9 mouse cellular contexts compared by ENCODE assay signal in genomic region chrX:103109181-103109580, GRCm38 (mm10).
DNase-seq lines count a peak whose midpoint lies in the region; ATAC-seq and TF ChIP-seq lines count a peak whose summit lies in the region.
"Had no signal": no experiment of that assay in that cellular context is flagged by ENCODE, and none has a peak within 500 bp of the region (broad histone marks: within the 10 kb centered on the region; RNA-seq: fewer than 3 reads in every experiment).

No protein-coding gene starts in this region.

- no peak overlapping the region for H3K4me2 ChIP-seq in heart, postnatal 0 days (ENCODE audit: low read depth, low read length)
- no peak overlapping the region for H3K4me2 ChIP-seq in hindbrain, embryonic 16.5 days (ENCODE audit: low read length)
- no peak overlapping the region for H3K4me2 ChIP-seq in neural tube, embryonic 13.5 days

- no peak for ATAC-seq in heart, postnatal 0 days (ENCODE audit: insufficient read depth, low read depth)
- ATAC-seq in hindbrain, embryonic 16.5 days = peak; percentile 52
- ATAC-seq in neural tube, embryonic 13.5 days (ENCODE audit: low read depth) = 0 out of 2 replicates have a peak, but pooled peaks have one; percentile 32
- no peak for ATAC-seq in monocyte, adult 5-6 weeks (replicated peaks; ENCODE audit: insufficient number of reproducible peaks, low FRiP score, low TSS enrichment, poor library complexity, severe bottlenecking)

- peak; percentile 17 for DNase-seq in heart, postnatal 0 days (ENCODE audit: low spot score)
- DNase-seq in heart, adult 8-10 months (ENCODE audit: low spot score) = no peak
- DNase-seq in right cerebral cortex, postnatal 10 days (ENCODE audit: low spot score in 2 of 2) = peak; percentile 30 to 31
- no peak for DNase-seq in right cerebral cortex, postnatal 36 days (ENCODE audit: low spot score in 2 of 2)
- DNase-seq in adrenal gland, adult 18-20 months (ENCODE audit: low spot score in 2 of 2) = no peak

- no peak overlapping the region for H3K27ac ChIP-seq in heart, postnatal 0 days (ENCODE audit: low read depth)
- H3K27ac ChIP-seq in hindbrain, embryonic 16.5 days (ENCODE audit: low read depth, low read length) = no peak overlapping the region
- H3K27ac ChIP-seq in neural tube, embryonic 13.5 days (replicated peaks) = no peak overlapping the region
- H3K27ac ChIP-seq: macrophage had no signal

- H3K9me3 ChIP-seq in heart, postnatal 0 days (replicated peaks; ENCODE audit: control insufficient read depth, low read length) = no peaks in the 10 kb centered on the region
- no peaks in the 10 kb centered on the region for H3K9me3 ChIP-seq in hindbrain, embryonic 16.5 days (ENCODE audit: control insufficient read depth, low read length)
- no peaks in the 10 kb centered on the region for H3K9me3 ChIP-seq in neural tube, embryonic 13.5 days

- H3K9ac ChIP-seq in heart, postnatal 0 days (replicated peaks; ENCODE audit: low read depth, low read length) = no peak overlapping the region
- H3K9ac ChIP-seq in hindbrain, embryonic 16.5 days (ENCODE audit: low read depth, low read length) = no peak overlapping the region
- H3K9ac ChIP-seq in neural tube, embryonic 13.5 days = no peak overlapping the region

- no peaks in the 10 kb centered on the region for H3K4me1 ChIP-seq in heart, postnatal 0 days (ENCODE audit: control insufficient read depth, insufficient read depth)
- H3K4me1 ChIP-seq in hindbrain, embryonic 16.5 days (ENCODE audit: control insufficient read depth, insufficient read depth, low read depth, low read length) = no peaks in the 10 kb centered on the region
- H3K4me1 ChIP-seq in neural tube, embryonic 13.5 days (replicated peaks) = no peaks in the 10 kb centered on the region

- no peaks in the 10 kb centered on the region for H3K27me3 ChIP-seq in heart, postnatal 0 days (ENCODE audit: control insufficient read depth, insufficient read depth, low read length)
- H3K27me3 ChIP-seq in hindbrain, embryonic 16.5 days (replicated peaks; ENCODE audit: control insufficient read depth, insufficient read depth, low read length) = peaks cover 2% of the 10 kb centered on the region
- peaks cover 13% of the 10 kb centered on the region; the same call in 1 of the 2 replicates for H3K27me3 ChIP-seq in neural tube, embryonic 13.5 days

- peak; percentile 52 for TF ChIP-seq CTCF in heart, postnatal 0 days (IDR thresholded peaks at IDR 0.05; ENCODE audit: low read depth)

- 9% methylated on average over 1 of the region's 1 CpGs for WGBS in heart, postnatal 0 days
- WGBS in hindbrain, embryonic 16.5 days = 13% methylated on average over 1 of the region's 1 CpGs
- WGBS in neural tube, embryonic 13.5 days = 16% methylated on average over 1 of the region's 1 CpGs

- H3K4me3 ChIP-seq in heart, postnatal 0 days (ENCODE audit: low read depth, low read length) = no peak overlapping the region
- no peak overlapping the region for H3K4me3 ChIP-seq in hindbrain, embryonic 16.5 days (ENCODE audit: low read length)
- no peak overlapping the region for H3K4me3 ChIP-seq in neural tube, embryonic 13.5 days

- H3K36me3 ChIP-seq in heart, postnatal 0 days (replicated peaks; ENCODE audit: control insufficient read depth, insufficient read depth, low read length) = no peaks in the 10 kb centered on the region
- no peaks in the 10 kb centered on the region for H3K36me3 ChIP-seq in hindbrain, embryonic 16.5 days (ENCODE audit: control insufficient read depth, insufficient read depth, low read length)
- H3K36me3 ChIP-seq in neural tube, embryonic 13.5 days = no peaks in the 10 kb centered on the region

- TF ChIP-seq EP300 in heart, postnatal 0 days (IDR thresholded peaks at IDR 0.05; ENCODE audit: low read depth) = no peak

Comparison
In these comparisons a context has a peak if more than half of its experiments do, and no peak if none do; other contexts are left out.
1. DNase-seq: peak in heart, postnatal 0 days (single experiment) and right cerebral cortex, postnatal 10 days (2 of 2); none in heart, adult 8-10 months (single experiment), right cerebral cortex, postnatal 36 days (0 of 2) and adrenal gland, adult 18-20 months (0 of 2).
2. ATAC-seq: peak in hindbrain, embryonic 16.5 days (single experiment) and neural tube, embryonic 13.5 days (single experiment); none in heart, postnatal 0 days (single experiment) and monocyte, adult 5-6 weeks (single experiment).